Mouse (Mus musculus) C2C12 (cell line): ENCODE data around the gene Ubald2.

Source experiments
- CTCF ChIP-seq: IDR thresholded peaks from one replicate; pipeline ENCODE4 v1.5.1; 2011; ENCODE audit not compliant: control insufficient read depth, insufficient read depth, insufficient read length
- FOSL1 ChIP-seq: IDR thresholded peaks from one replicate; pipeline ENCODE4 v1.8.0; 2011; ENCODE audit warnings: mild to moderate bottlenecking, low read length; ENCODE audit not compliant: poor library complexity, insufficient read depth, severe bottlenecking
- MYOG ChIP-seq: IDR thresholded peaks from one replicate; pipeline ENCODE4 v1.6.1; 2011; ENCODE audit not compliant: control insufficient read depth, insufficient read length; ENCODE audit errors: extremely low read depth

GRCm38 (mm10) chr11:116472275-116472674, 38.4 kb downstream of the Ubald2 start:
- TF ChIP-seq FOSL1 (no peak), MYOG (no peak), CTCF (no peak)
